Mouse (Mus musculus) liver, postnatal 0 days (tissue): ENCODE data around the gene Bace1. TPM values are rescaled to one million over a fixed set of nuclear protein-coding genes. Genes with fewer than 3 reads are reported as not detected.

Source experiments
- ATAC-seq: fragments of 200-750 bp; cut with Nextera tagmentation; 2 replicates; pipeline ENCODE4 v1.8.0; 2017; ENCODE audit warnings: mild to moderate bottlenecking, moderate library complexity
- DNase-seq: peaks from one replicate; pipeline ENCODE4 v3.0.0-alpha.2; 2016
- H3K27ac ChIP-seq: fragments of 300-500 bp; sonication (generic); 2 replicates; pipeline ENCODE4 v1.5.1; 2014; ENCODE audit warnings: antibody characterized with exemption, moderate library complexity, mild to moderate bottlenecking, low read depth
- H3K27me3 ChIP-seq: fragments of 300-500 bp; sonication (generic); 2 replicates; pipeline ENCODE4 v1.6.1; 2014; ENCODE audit warnings: low read length, control low read depth, mixed read lengths; ENCODE audit not compliant: insufficient read depth
- H3K36me3 ChIP-seq: fragments of 300-500 bp; sonication (generic); replicated peaks from 2 replicates; pipeline ENCODE4 v1.6.1; 2014; ENCODE audit warnings: mild to moderate bottlenecking, control low read depth, low read length, moderate library complexity, mixed read lengths; ENCODE audit not compliant: insufficient read depth
- H3K4me1 ChIP-seq: fragments of 300-500 bp; sonication (generic); 2 replicates; pipeline ENCODE4 v1.6.1; 2014; ENCODE audit warnings: antibody characterized with exemption, mild to moderate bottlenecking, control low read depth; ENCODE audit not compliant: insufficient read depth
- H3K4me2 ChIP-seq: fragments of 300-500 bp; sonication (generic); 2 replicates; pipeline ENCODE4 v1.6.1; 2014; ENCODE audit warnings: low read depth, mild to moderate bottlenecking, low read length, moderate library complexity, mixed read lengths
- H3K4me3 ChIP-seq: fragments of 300-500 bp; sonication (generic); 2 replicates; pipeline ENCODE4 v1.5.1; 2014; ENCODE audit warnings: low read depth, low read length
- H3K9ac ChIP-seq: fragments of 300-500 bp; sonication (generic); replicated peaks from 2 replicates; pipeline ENCODE4 v1.6.1; 2014; ENCODE audit warnings: mild to moderate bottlenecking, moderate library complexity
- H3K9me3 ChIP-seq: fragments of 300-500 bp; sonication (generic); 2 replicates; pipeline ENCODE4 v1.6.1; 2016; ENCODE audit warnings: mild to moderate bottlenecking, control low read depth, low read length, mixed read lengths
- CTCF ChIP-seq: sonication (generic); IDR thresholded peaks from 2 replicates; pipeline ENCODE4 v1.5.1; 2016; ENCODE audit warnings: antibody characterized with exemption, low read depth
- EP300 ChIP-seq: IDR thresholded peaks from 2 replicates; pipeline ENCODE4 v1.6.1; 2016; ENCODE audit warnings: antibody characterized with exemption, low read depth, mild to moderate bottlenecking
- WGBS: fragments of 180-500 bp; shearing (Covaris S2); extraction: QIAGEN DNeasy Blood & Tissue Kit; methylation state at CpG from one replicate; pipeline ENCODE4 v1.1.7; 2014; ENCODE audit not compliant: insufficient replicate concordance; 5-methylcytosine and 5-hydroxymethylcytosine counted together
- polyA plus RNA-seq: library from polyadenylated mRNA; unstranded; fragments of >200 nt; fragmentation: Nextera tagmentation; extraction: Ambion mirVana; gene quantifications from 2 replicates; pipeline ENCODE4 v1.2.1, GENCODE M21; 2015

Gene Bace1
- polyA plus RNA-seq, 1 experiment from 2014 or later = 10.7 TPM

DNA sequence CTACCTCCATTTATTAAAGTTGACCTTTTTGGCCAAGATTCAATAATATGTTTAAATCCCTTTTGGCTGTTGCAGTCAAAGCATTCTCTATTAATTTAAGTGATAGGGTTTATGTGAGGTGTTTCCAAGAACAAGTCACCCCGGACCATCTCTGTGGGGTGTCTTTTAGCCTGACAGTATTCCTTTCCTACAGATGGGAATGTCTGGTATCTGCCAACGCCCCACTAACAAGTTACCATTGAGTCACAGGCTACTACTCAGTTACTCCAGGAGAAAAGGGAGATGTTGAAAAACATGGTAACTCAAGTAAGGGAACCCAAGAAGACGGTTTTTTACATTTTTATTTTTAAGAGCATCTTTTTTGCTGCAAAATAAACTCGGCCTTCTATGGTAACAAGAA is 66.8 kb downstream of the Bace1 start:
- TF ChIP-seq CTCF (no peak), EP300 (no peak)
- Histone ChIP-seq H3K4me1 (peaks cover 17% of the 10 kb centered on the region), H3K27me3 (no peaks in the 10 kb centered on the region), H3K4me3 (peak overlapping the region; percentile 97), H3K4me2 (peak overlapping the region; percentile 76), H3K9ac (peak overlapping the region; percentile 99; the same call in 1 of the 2 replicates), H3K9me3 (no peaks in the 10 kb centered on the region), H3K36me3 (peaks cover 14% of the 10 kb centered on the region), H3K27ac (peak overlapping the region; percentile 100)
- no peak for ATAC-seq
- DNase-seq = no peak
- 72% methylated on average over 4 of the region's 4 CpGs for WGBS

DNA sequence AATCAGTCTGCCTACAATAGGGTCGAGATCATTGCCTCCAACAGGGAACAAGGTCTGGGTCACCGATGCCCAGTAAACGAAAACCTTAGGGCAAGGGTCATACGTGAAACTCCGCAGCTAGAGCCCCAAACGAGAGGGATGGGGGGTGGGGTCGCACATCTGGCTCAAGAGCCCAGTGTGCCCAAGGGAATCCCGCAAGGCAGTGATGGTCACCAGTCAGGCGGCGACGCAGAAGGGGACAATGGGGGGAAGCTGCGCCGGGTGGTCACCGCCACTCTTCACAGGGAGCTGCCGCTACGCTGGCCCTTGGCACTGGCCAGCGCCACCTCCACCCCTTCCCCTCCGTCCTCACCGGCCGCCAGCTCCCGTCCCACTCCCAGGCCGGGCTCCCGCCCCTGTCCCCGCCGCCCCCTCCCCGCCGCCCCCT is 67.4 kb downstream of the Bace1 start:
- peaks cover 20% of the 10 kb centered on the region for H3K36me3 ChIP-seq
- ATAC-seq = peak; percentile 35
- peak overlapping the region; percentile 99 for H3K9ac ChIP-seq
- 2% methylated on average over 8 of the region's 27 CpGs for WGBS
- peak overlapping the region; percentile 76 for H3K4me2 ChIP-seq
- TF ChIP-seq CTCF (no peak), EP300 (no peak)
- H3K27ac ChIP-seq = peak overlapping the region; percentile 100
- DNase-seq = peak; percentile 56
- no peaks in the 10 kb centered on the region for H3K27me3 ChIP-seq
- H3K4me3 ChIP-seq = peak overlapping the region; percentile 97
- no peaks in the 10 kb centered on the region for H3K9me3 ChIP-seq
- H3K4me1 ChIP-seq = peaks cover 17% of the 10 kb centered on the region

DNA sequence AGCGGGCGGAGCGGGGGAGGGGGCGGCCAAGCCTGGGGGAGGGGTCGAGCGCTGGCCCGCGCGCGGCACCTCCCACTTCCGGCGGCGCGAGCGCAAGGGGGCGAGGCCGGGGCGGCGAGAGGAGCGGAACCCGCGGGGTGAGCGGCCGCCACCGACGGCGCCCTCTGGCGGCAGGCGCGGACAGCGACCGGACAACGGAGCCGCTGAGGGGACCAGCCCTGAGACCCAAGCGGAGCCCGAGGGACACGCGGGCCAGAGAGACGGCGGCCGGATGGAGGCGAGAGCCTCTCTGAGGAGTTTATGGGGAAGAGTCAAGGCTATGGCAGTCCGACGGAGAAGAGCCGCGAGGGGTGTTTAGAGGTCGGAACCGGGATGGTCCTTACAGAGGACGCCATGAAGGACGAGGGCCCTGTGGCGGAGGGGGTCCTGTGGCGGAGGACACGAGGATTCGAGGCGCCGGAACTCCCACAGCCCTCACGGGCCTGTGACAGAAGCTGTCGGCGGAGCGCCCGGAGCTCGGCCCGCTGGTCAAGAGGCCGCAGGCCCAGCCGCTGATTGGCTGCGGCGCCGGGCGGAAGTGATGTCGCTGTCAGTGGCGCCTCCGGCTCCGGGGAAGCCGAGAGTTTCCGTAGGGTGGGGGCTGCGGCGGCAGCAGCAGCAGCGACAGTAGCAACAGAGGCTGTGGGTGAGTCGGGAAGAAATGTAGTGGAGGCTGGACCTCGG is 68.1 kb downstream of the Bace1 start, which contains the start of the genes Pcsk7 and Rnf214:
Gene Pcsk7 (plus strand): TSS at position 143 of the 723 bp plus-strand sequence.
Gene Rnf214 (minus strand): TSS at position 557 of the 723 bp plus-strand sequence.
- peak; percentile 87 for TF ChIP-seq CTCF
- TF ChIP-seq EP300 = no peak
- Histone ChIP-seq H3K4me2 (peak within 1 kb of the TSS; percentile 76), H3K27me3 (no peaks in the 10 kb centered on the region), H3K9ac (peak within 1 kb of the TSS; percentile 99), H3K36me3 (peaks cover 24% of the 10 kb centered on the region), H3K4me3 (peak within 1 kb of the TSS; percentile 97), H3K9me3 (no peaks in the 10 kb centered on the region), H3K4me1 (peaks cover 17% of the 10 kb centered on the region), H3K27ac (peak within 1 kb of the TSS; percentile 100)
- WGBS = under 1% methylated on average over 60 of the region's 80 CpGs
- DNase-seq (peak; percentile 92), ATAC-seq (peak; percentile 91)

DNA sequence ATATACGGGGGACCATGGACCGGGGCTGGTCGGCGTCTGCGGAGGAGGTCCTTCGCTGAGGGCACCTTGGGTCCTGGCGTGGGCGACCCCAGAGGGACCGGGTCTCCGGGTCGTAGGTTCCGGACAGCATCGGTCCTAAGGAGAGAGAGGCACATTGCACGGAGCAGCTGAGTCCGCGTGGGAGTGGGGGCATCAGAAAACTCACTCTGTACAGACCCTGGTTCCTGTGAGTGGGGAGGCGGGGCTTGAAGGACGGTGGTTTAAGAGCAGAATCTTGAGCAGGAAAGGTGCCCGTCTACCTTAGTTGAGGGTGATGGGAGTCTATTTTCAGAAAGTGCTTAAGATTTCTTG is 68.7 kb downstream of the Bace1 start:
- H3K4me2 ChIP-seq = peak overlapping the region; percentile 76
- TF ChIP-seq CTCF (no peak), EP300 (no peak)

DNA sequence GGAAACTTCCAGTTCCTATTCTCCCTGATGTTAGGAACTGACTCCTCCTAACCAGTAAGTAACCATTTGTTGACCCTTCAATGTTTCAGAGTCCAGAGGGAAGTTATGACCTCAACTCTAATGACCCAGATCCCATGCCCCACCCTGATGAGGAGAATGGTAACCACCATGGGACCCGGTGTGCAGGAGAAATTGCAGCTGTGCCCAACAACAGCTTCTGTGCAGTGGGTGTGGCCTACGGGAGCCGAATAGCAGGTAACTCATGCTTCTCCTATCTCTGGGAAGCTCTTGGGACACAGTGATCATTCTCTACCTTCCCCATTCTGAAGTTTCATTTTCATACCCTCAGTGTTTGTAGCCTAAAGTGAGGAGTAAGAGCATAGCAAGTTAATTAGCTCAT is 72.6 kb downstream of the Bace1 start:
- H3K4me2 ChIP-seq = no peak overlapping the region
- no peak for ATAC-seq
- H3K27me3 ChIP-seq = no peaks in the 10 kb centered on the region
- 81% methylated on average over 3 of the region's 3 CpGs for WGBS
- no peak overlapping the region for H3K27ac ChIP-seq
- H3K36me3 ChIP-seq = peaks cover 57% of the 10 kb centered on the region
- H3K4me1 ChIP-seq = peaks cover 10% of the 10 kb centered on the region
- no peak for DNase-seq
- TF ChIP-seq CTCF (no peak), EP300 (no peak)
- no peak overlapping the region for H3K4me3 ChIP-seq
- H3K9me3 ChIP-seq = no peaks in the 10 kb centered on the region
- no peak overlapping the region for H3K9ac ChIP-seq

More for the DNA sequence above, 68.7 kb downstream of the Bace1 start:
- DNase-seq = no peak
- H3K36me3 ChIP-seq = peaks cover 26% of the 10 kb centered on the region
- H3K9ac ChIP-seq = peak overlapping the region; percentile 99
- peak; percentile 11 for ATAC-seq
- WGBS = 3% methylated on average over 19 of the region's 19 CpGs
- no peaks in the 10 kb centered on the region for H3K27me3 ChIP-seq
- H3K4me3 ChIP-seq = peak overlapping the region; percentile 97
- H3K9me3 ChIP-seq = no peaks in the 10 kb centered on the region
- H3K4me1 ChIP-seq = peaks cover 17% of the 10 kb centered on the region
- H3K27ac ChIP-seq = peak overlapping the region; percentile 100

DNA sequence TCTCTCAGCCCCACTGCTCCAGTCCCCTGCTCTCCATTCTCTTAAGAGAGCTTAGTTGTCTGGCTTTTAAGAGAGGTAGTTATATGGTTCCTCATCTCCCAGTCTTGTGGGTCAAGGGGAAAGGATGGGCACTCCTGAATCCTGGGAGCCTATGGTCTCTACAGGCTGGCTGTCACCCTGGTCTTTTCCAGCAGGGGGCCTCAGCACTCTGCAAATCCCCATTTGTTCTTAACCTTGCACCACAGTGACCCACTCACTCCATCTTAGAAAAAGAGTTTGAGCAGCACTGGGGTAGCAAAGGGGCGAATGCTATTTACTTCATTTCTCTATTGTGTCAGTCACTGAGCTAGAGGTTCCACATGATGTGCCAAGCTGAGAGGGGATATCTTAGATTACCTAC is 73.3 kb downstream of the Bace1 start:
- Histone ChIP-seq H3K4me3 (no peak overlapping the region), H3K9ac (no peak overlapping the region), H3K4me2 (no peak overlapping the region), H3K27ac (no peak overlapping the region), H3K36me3 (peaks cover 63% of the 10 kb centered on the region), H3K27me3 (no peaks in the 10 kb centered on the region), H3K4me1 (peaks cover 10% of the 10 kb centered on the region), H3K9me3 (no peaks in the 10 kb centered on the region)
- ATAC-seq (no peak), DNase-seq (peak; percentile 70)
- TF ChIP-seq CTCF (peak; percentile 79), EP300 (no peak)
- 59% methylated on average over 1 of the region's 1 CpGs for WGBS

Other genes with a start within 250 kb of the Bace1 start
- gene Cep164, start 9.9 kb upstream of the Bace1 start, polyA plus RNA-seq = 6.1 and 6.6 TPM in 2 replicates
- 5.8 and 6.8 TPM in 2 replicates for gene Pcsk7, start 67.9 kb downstream of the Bace1 start, polyA plus RNA-seq
- 13.0 and 15.9 TPM in 2 replicates for gene Rnf214, start 68.3 kb downstream of the Bace1 start, polyA plus RNA-seq
- 3.6 and 5.2 TPM in 2 replicates for gene Tagln, start 97.5 kb downstream of the Bace1 start, polyA plus RNA-seq
- gene Sidt2, start 116.7 kb downstream of the Bace1 start, polyA plus RNA-seq = 23.5 and 23.6 TPM in 2 replicates
- gene Pafah1b2, start 174.1 kb downstream of the Bace1 start, polyA plus RNA-seq = 35.8 and 42.6 TPM in 2 replicates
- gene Sik3, start 174.2 kb downstream of the Bace1 start, polyA plus RNA-seq = 5.0 TPM in 2 replicates